Mouse (Mus musculus) kidney, postnatal 0 days (tissue): ENCODE data around the gene Isy1. TPM values are rescaled to one million over a fixed set of nuclear protein-coding genes. Genes with fewer than 3 reads are reported as not detected.
A peak's percentile ranks its signal among the peaks of the same experiment; 100 is the strongest.

Experiments
- ATAC-seq: fragments of 200-750 bp; cut with Nextera tagmentation; replicated peaks from 2 replicates; pipeline ENCODE4 v1.8.0; 2017; ENCODE audit warnings: low read depth, moderate number of reproducible peaks, moderate TSS enrichment, moderate library complexity; ENCODE audit not compliant: low FRiP score
- DNase-seq: peaks from one replicate; pipeline ENCODE4 v3.0.0-alpha.2; 2016; ENCODE audit warnings: low spot score
- H3K27ac ChIP-seq: fragments of 300-500 bp; sonication (generic); 2 replicates; pipeline ENCODE4 v1.5.1; 2014; ENCODE audit warnings: mild to moderate bottlenecking
- H3K27me3 ChIP-seq: fragments of 300-500 bp; sonication (generic); 2 replicates; pipeline ENCODE4 v1.6.1; 2014; ENCODE audit warnings: low read length, mixed read lengths; ENCODE audit not compliant: insufficient read depth
- H3K36me3 ChIP-seq: fragments of 300-500 bp; sonication (generic); 2 replicates; pipeline ENCODE4 v1.6.1; 2014; ENCODE audit warnings: low read length, mixed read lengths; ENCODE audit not compliant: insufficient read depth
- H3K4me1 ChIP-seq: fragments of 300-500 bp; sonication (generic); replicated peaks from 2 replicates; pipeline ENCODE4 v1.6.1; 2014; ENCODE audit warnings: antibody characterized with exemption, low read length, mixed read lengths; ENCODE audit not compliant: insufficient read depth
- H3K4me2 ChIP-seq: fragments of 300-500 bp; sonication (generic); 2 replicates; pipeline ENCODE4 v1.6.1; 2014; ENCODE audit warnings: mild to moderate bottlenecking, low read length, moderate library complexity, mixed read lengths
- H3K4me3 ChIP-seq: fragments of 300-500 bp; sonication (generic); replicated peaks from 2 replicates; pipeline ENCODE4 v1.5.1; 2014; ENCODE audit warnings: low read depth, low read length
- H3K9ac ChIP-seq: fragments of 300-500 bp; sonication (generic); 2 replicates; pipeline ENCODE4 v1.6.1; 2014; ENCODE audit warnings: low read depth, low read length
- H3K9me3 ChIP-seq: fragments of 300-500 bp; sonication (generic); replicated peaks from 2 replicates; pipeline ENCODE4 v1.6.1; 2016; ENCODE audit warnings: low read length, inconsistent platforms, mixed read lengths
- CTCF ChIP-seq: IDR thresholded peaks from 2 replicates; pipeline ENCODE4 v1.5.1; 2016; ENCODE audit warnings: antibody characterized with exemption, low read depth, mild to moderate bottlenecking, moderate library complexity
- WGBS: fragments of 180-500 bp; shearing (Covaris S2); extraction: QIAGEN DNeasy Blood & Tissue Kit; methylation state at CpG from one replicate; pipeline ENCODE4 v1.1.7; 2014; 5-methylcytosine and 5-hydroxymethylcytosine counted together
- polyA plus RNA-seq: library from polyadenylated mRNA; unstranded; fragments of >200 nt; fragmentation: Nextera tagmentation; extraction: Ambion mirVana; gene quantifications from 2 replicates; pipeline ENCODE4 v1.2.1, GENCODE M21; 2015

Gene Isy1
- polyA plus RNA-seq, 1 experiment from 2014 or later = 46.6 TPM

- TF ChIP-seq CTCF = no peak
- WGBS = under 1% methylated on average over 55 of the region's 55 CpGs
- peak within 1 kb of the TSS; percentile 95 for H3K27ac ChIP-seq
- peak; percentile 98 for DNase-seq
- peaks cover 6% of the 10 kb centered on the region; the same call in 1 of the 2 replicates for H3K4me1 ChIP-seq
- H3K4me3 ChIP-seq = peak within 1 kb of the TSS; percentile 99
- peak within 1 kb of the TSS; percentile 99 for H3K9ac ChIP-seq
- no peaks in the 10 kb centered on the region for H3K27me3 ChIP-seq
- H3K36me3 ChIP-seq = no peaks in the 10 kb centered on the region
- peak; percentile 98 for ATAC-seq
- no peaks in the 10 kb centered on the region for H3K9me3 ChIP-seq
- peak within 1 kb of the TSS; percentile 88 for H3K4me2 ChIP-seq
Measured at GRCm38 (mm10) chr6:87850900-87851614, 12.5 kb upstream of the Isy1 start, which contains the start of gene Cnbp. TSS of gene Cnbp (minus strand) at chr6:87851106.

GRCm38 (mm10) chr6:87850155-87850899 is 11.7 kb upstream of the Isy1 start:
- peak; percentile 75 for ATAC-seq
- peak overlapping the region; percentile 99 for H3K9ac ChIP-seq
- peaks cover 6% of the 10 kb centered on the region; the same call in 1 of the 2 replicates for H3K4me1 ChIP-seq
- H3K4me3 ChIP-seq = peak overlapping the region; percentile 99
- peak; percentile 46 for DNase-seq
- H3K9me3 ChIP-seq = no peaks in the 10 kb centered on the region
- H3K27me3 ChIP-seq = no peaks in the 10 kb centered on the region
- TF ChIP-seq CTCF = no peak
- peak overlapping the region; percentile 84 for H3K4me2 ChIP-seq
- H3K27ac ChIP-seq = peak overlapping the region; percentile 95
- H3K36me3 ChIP-seq = peaks cover 3% of the 10 kb centered on the region; the same call in 1 of the 2 replicates
- WGBS = under 1% methylated on average over 54 of the region's 73 CpGs

GRCm38 (mm10) chr6:87849780-87850154 is 11.2 kb upstream of the Isy1 start:
- H3K4me1 ChIP-seq = peaks cover 6% of the 10 kb centered on the region; the same call in 1 of the 2 replicates
- H3K27ac ChIP-seq = no peak overlapping the region
- peak overlapping the region; percentile 99 for H3K4me3 ChIP-seq
- peaks cover 8% of the 10 kb centered on the region for H3K36me3 ChIP-seq
- H3K4me2 ChIP-seq = peak overlapping the region; percentile 84
- no peaks in the 10 kb centered on the region for H3K9me3 ChIP-seq
- 0% methylated on average over 8 of the region's 8 CpGs for WGBS
- H3K27me3 ChIP-seq = no peaks in the 10 kb centered on the region
- H3K9ac ChIP-seq = peak overlapping the region; percentile 99
- peak; percentile 29 for DNase-seq
- ATAC-seq = no peak
- no peak for TF ChIP-seq CTCF

GRCm38 (mm10) chr6:87846813-87847212 is 8.2 kb upstream of the Isy1 start:
- Histone ChIP-seq H3K27ac (no peak overlapping the region), H3K36me3 (peaks cover 33% of the 10 kb centered on the region), H3K4me3 (no peak overlapping the region), H3K9ac (no peak overlapping the region; the same call in 1 of the 2 replicates), H3K4me2 (0 out of 2 replicates have a peak overlapping the region, but pooled peaks have one; percentile 6), H3K9me3 (no peaks in the 10 kb centered on the region), H3K4me1 (peaks cover 6% of the 10 kb centered on the region; the same call in 1 of the 2 replicates), H3K27me3 (no peaks in the 10 kb centered on the region)
- ATAC-seq (no peak), DNase-seq (no peak)
- no peak for TF ChIP-seq CTCF
- WGBS = 77% methylated on average over 1 of the region's 1 CpGs

GRCm38 (mm10) chr6:87845031-87845695 is 6.6 kb upstream of the Isy1 start:
- Histone ChIP-seq H3K4me2 (no peak overlapping the region), H3K4me3 (no peak overlapping the region), H3K4me1 (peaks cover 6% of the 10 kb centered on the region; the same call in 1 of the 2 replicates), H3K27ac (no peak overlapping the region), H3K36me3 (peaks cover 33% of the 10 kb centered on the region), H3K9me3 (no peaks in the 10 kb centered on the region), H3K27me3 (no peaks in the 10 kb centered on the region), H3K9ac (no peak overlapping the region)
- ATAC-seq (no peak), DNase-seq (no peak)
- WGBS = 89% methylated on average over 13 of the region's 13 CpGs
- TF ChIP-seq CTCF = no peak

- peak; percentile 56 for TF ChIP-seq CTCF
- H3K4me3 ChIP-seq = no peak overlapping the region
- no peak overlapping the region for H3K27ac ChIP-seq
- WGBS = 7% methylated on average over 1 of the region's 1 CpGs
- no peak overlapping the region for H3K4me2 ChIP-seq
- no peaks in the 10 kb centered on the region for H3K27me3 ChIP-seq
- ATAC-seq = no peak
- H3K9me3 ChIP-seq = no peaks in the 10 kb centered on the region
- H3K36me3 ChIP-seq = peaks cover 33% of the 10 kb centered on the region
- DNase-seq = peak; percentile 57
- H3K4me1 ChIP-seq = no peaks in the 10 kb centered on the region
- no peak overlapping the region for H3K9ac ChIP-seq
Measured at GRCm38 (mm10) chr6:87842254-87842653, 3.7 kb upstream of the Isy1 start.
